Mouse (Mus musculus): ENCODE data around the gene D130043K22Rik.

- TF ChIP-seq GATA1 (IDR thresholded peaks at IDR 0.05; ENCODE audit: low read length) (no peak), TAL1 (IDR thresholded peaks at IDR 0.05; ENCODE audit: low read length) (no peak)
These were observed 7.1 kb downstream of the D130043K22Rik start for GRCm38 (mm10) chr13:24851989-24852388.

All from erythroblast, embryonic 14.5 days (primary cell).